8 mouse cellular contexts compared by ENCODE assay signal in the genomic region with DNA sequence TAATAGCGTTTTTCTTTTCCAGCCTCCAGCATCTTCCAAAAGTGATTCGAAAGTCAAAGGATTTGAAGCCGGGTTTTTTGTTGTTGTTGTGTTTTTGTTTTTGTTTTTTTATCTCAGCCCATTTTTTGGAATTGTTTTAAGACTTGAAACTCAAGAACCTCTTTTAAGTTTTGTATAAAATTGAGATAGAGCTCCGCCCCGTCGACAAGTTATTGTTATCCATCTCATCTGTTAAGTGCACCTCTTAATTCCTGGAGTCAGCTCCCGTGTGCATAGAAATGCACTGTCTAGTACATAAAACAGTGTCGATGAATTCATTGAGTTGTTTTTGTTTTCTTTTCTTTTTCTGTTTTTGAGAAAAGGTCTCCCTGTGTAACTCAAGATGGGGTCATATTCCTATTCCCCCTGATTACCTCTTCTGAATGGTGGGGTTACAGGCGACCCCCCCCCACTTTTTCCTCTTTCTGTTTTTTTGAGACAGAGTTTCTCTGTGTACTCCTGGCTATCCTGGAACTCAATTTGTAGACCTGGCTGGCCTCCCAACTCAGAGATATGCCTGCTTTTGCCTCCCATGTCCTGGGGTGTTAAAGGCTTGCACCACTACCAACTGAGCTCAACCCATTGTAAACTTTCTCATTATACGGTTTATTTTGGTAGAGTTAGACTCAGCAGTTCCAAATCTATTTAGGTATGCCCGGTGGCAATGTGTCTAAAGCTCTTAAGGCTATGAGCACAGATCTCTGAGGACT. TPM values are rescaled to one million over a fixed set of nuclear protein-coding genes. Genes with fewer than 3 reads are reported as not detected.
DNase-seq lines count a peak whose midpoint lies in the region; ATAC-seq and TF ChIP-seq lines count a peak whose summit lies in the region.

No protein-coding gene starts in this region.

- 9% methylated on average over 11 of the region's 11 CpGs for WGBS in kidney, postnatal 0 days
- 4% methylated on average over 11 of the region's 11 CpGs for WGBS in forebrain, embryonic 16.5 days
- WGBS in limb, embryonic 13.5 days, result 12% methylated on average over 11 of the region's 11 CpGs
- 12% methylated on average over 11 of the region's 11 CpGs for WGBS in stomach, embryonic 15.5 days

- peak; percentile 33 for DNase-seq in kidney, postnatal 0 days (ENCODE audit: low spot score)
- DNase-seq in kidney, postnatal 10 days, result no peak
- DNase-seq in brain, adult 2 months (ENCODE audit: low read depth, low spot score), result peak; percentile 12
- DNase-seq in gastrocnemius, adult 18-20 months (ENCODE audit: low spot score), result no peak

- H3K9ac ChIP-seq in kidney, postnatal 0 days (ENCODE audit: low read depth, low read length), result peak overlapping the region; percentile 66
- peak overlapping the region; percentile 92 for H3K9ac ChIP-seq in forebrain, embryonic 16.5 days (replicated peaks; ENCODE audit: low read depth, low read length)
- H3K9ac ChIP-seq in limb, embryonic 13.5 days, result peak overlapping the region; percentile 84
- peak overlapping the region; percentile 73; the same call in 1 of the 2 replicates for H3K9ac ChIP-seq in stomach, embryonic 15.5 days

- H3K4me1 ChIP-seq in kidney, postnatal 0 days (replicated peaks; ENCODE audit: insufficient read depth, low read length), result no peaks in the 10 kb centered on the region; the same call in 1 of the 2 replicates
- H3K4me1 ChIP-seq in forebrain, embryonic 16.5 days (replicated peaks; ENCODE audit: control insufficient read depth, insufficient read depth, low read length), result peaks cover 10% of the 10 kb centered on the region
- H3K4me1 ChIP-seq in limb, embryonic 13.5 days, result peaks cover 14% of the 10 kb centered on the region
- peaks cover 4% of the 10 kb centered on the region; the same call in 1 of the 2 replicates for H3K4me1 ChIP-seq in stomach, embryonic 15.5 days

- no peaks in the 10 kb centered on the region for H3K36me3 ChIP-seq in kidney, postnatal 0 days (ENCODE audit: insufficient read depth, low read length)
- no peaks in the 10 kb centered on the region for H3K36me3 ChIP-seq in forebrain, embryonic 16.5 days (ENCODE audit: control insufficient read depth, insufficient read depth)
- H3K36me3 ChIP-seq in limb, embryonic 13.5 days, result peaks cover 3% of the 10 kb centered on the region; the same call in 1 of the 2 replicates
- no peaks in the 10 kb centered on the region for H3K36me3 ChIP-seq in stomach, embryonic 15.5 days

- H3K4me3 ChIP-seq in kidney, postnatal 0 days (replicated peaks; ENCODE audit: low read depth, low read length), result peak overlapping the region; percentile 85
- H3K4me3 ChIP-seq in forebrain, embryonic 16.5 days (replicated peaks; ENCODE audit: low read length), result peak overlapping the region; percentile 98
- peak overlapping the region; percentile 79 for H3K4me3 ChIP-seq in limb, embryonic 13.5 days
- peak overlapping the region; percentile 86 for H3K4me3 ChIP-seq in stomach, embryonic 15.5 days (replicated peaks)

- H3K27me3 ChIP-seq in kidney, postnatal 0 days (ENCODE audit: insufficient read depth, low read length), result no peaks in the 10 kb centered on the region
- no peaks in the 10 kb centered on the region for H3K27me3 ChIP-seq in forebrain, embryonic 16.5 days (replicated peaks; ENCODE audit: control insufficient read depth, insufficient read depth, low read length)
- H3K27me3 ChIP-seq in limb, embryonic 13.5 days, result no peaks in the 10 kb centered on the region
- no peaks in the 10 kb centered on the region for H3K27me3 ChIP-seq in stomach, embryonic 15.5 days (replicated peaks)

- H3K9me3 ChIP-seq in kidney, postnatal 0 days (replicated peaks; ENCODE audit: low read length), result no peaks in the 10 kb centered on the region
- H3K9me3 ChIP-seq in forebrain, embryonic 16.5 days (ENCODE audit: control insufficient read depth, low read length), result no peaks in the 10 kb centered on the region
- H3K9me3 ChIP-seq in limb, embryonic 13.5 days, result no peaks in the 10 kb centered on the region
- H3K9me3 ChIP-seq in stomach, embryonic 15.5 days, result no peaks in the 10 kb centered on the region

- no peak for TF ChIP-seq CTCF in kidney, postnatal 0 days (IDR thresholded peaks at IDR 0.05; ENCODE audit: low read depth)

- H3K4me2 ChIP-seq in kidney, postnatal 0 days (ENCODE audit: low read length), result peak overlapping the region; percentile 53
- peak overlapping the region; percentile 63 for H3K4me2 ChIP-seq in forebrain, embryonic 16.5 days (ENCODE audit: low read length)
- peak overlapping the region; percentile 66 for H3K4me2 ChIP-seq in limb, embryonic 13.5 days (replicated peaks)
- peak overlapping the region; percentile 51 for H3K4me2 ChIP-seq in stomach, embryonic 15.5 days

- H3K27ac ChIP-seq in kidney, postnatal 0 days, result peak overlapping the region; percentile 91
- H3K27ac ChIP-seq in forebrain, embryonic 16.5 days (ENCODE audit: low read length), result peak overlapping the region; percentile 98
- peak overlapping the region; percentile 93; the same call in 1 of the 2 replicates for H3K27ac ChIP-seq in limb, embryonic 13.5 days
- H3K27ac ChIP-seq in stomach, embryonic 15.5 days, result peak overlapping the region; percentile 94

- ATAC-seq in kidney, postnatal 0 days (replicated peaks; ENCODE audit: low FRiP score, low read depth), result no peak
- ATAC-seq in forebrain, embryonic 16.5 days, result 0 out of 2 replicates have a peak, but pooled peaks have one; percentile 11
- no peak for ATAC-seq in limb, embryonic 13.5 days (ENCODE audit: low FRiP score, low read depth)
- ATAC-seq in stomach, embryonic 15.5 days (ENCODE audit: insufficient read depth, low FRiP score, low read depth), result no peak
- no peak for ATAC-seq in megakaryocyte progenitor cell, adult 5-6 weeks (replicated peaks; ENCODE audit: poor library complexity)

RNA-seq across cellular contexts. Expression of a gene that starts 28.2 kb away (rescaled TPM):
- polyA plus RNA-seq in kidney, postnatal 0 days (2015; fragmentation: Nextera tagmentation; extraction: Ambion mirVana), result 24.0 and 26.4 TPM in 2 replicates
- polyA plus RNA-seq in forebrain, embryonic 16.5 days (2015; fragmentation: Nextera tagmentation; extraction: Ambion mirVana), result 59.9 and 60.2 TPM in 2 replicates
- polyA plus RNA-seq in limb, embryonic 13.5 days (2015; fragmentation: Nextera tagmentation; extraction: Ambion mirVana), result 46.6 and 47.5 TPM in 2 replicates
- polyA plus RNA-seq in stomach, embryonic 15.5 days (2015; fragmentation: Nextera tagmentation; extraction: Ambion mirVana), result 28.5 and 29.4 TPM in 2 replicates
- total RNA-seq in megakaryocyte progenitor cell, adult 5-6 weeks (2015), result 21.0 and 32.8 TPM in 2 replicates
- 15.0 and 25.4 TPM in 2 replicates for total RNA-seq in megakaryocyte progenitor cell, adult 5-6 weeks (2017)
- 10 to 100 TPM in 1 of 2 experiments, 1 to 10 TPM in 1; 7.2 to 10.0 TPM for total RNA-seq in gastrocnemius, adult 18-20 months (2021)

RNA-seq across cellular contexts. Expression of a gene that starts 38.7 kb away (rescaled TPM):
- 27.5 and 28.9 TPM in 2 replicates for polyA plus RNA-seq in kidney, postnatal 0 days (2015; fragmentation: Nextera tagmentation; extraction: Ambion mirVana)
- polyA plus RNA-seq in forebrain, embryonic 16.5 days (2015; fragmentation: Nextera tagmentation; extraction: Ambion mirVana), result 27.1 and 27.4 TPM in 2 replicates
- 28.0 and 28.6 TPM in 2 replicates for polyA plus RNA-seq in limb, embryonic 13.5 days (2015; fragmentation: Nextera tagmentation; extraction: Ambion mirVana)
- 28.0 and 28.1 TPM in 2 replicates for polyA plus RNA-seq in stomach, embryonic 15.5 days (2015; fragmentation: Nextera tagmentation; extraction: Ambion mirVana)
- total RNA-seq in megakaryocyte progenitor cell, adult 5-6 weeks (2015), result 35.8 and 37.3 TPM in 2 replicates
- total RNA-seq in megakaryocyte progenitor cell, adult 5-6 weeks (2017), result 36.1 and 44.1 TPM in 2 replicates
- 1 to 10 TPM; 8.3 to 9.6 TPM for total RNA-seq in gastrocnemius, adult 18-20 months (2021)

RNA-seq across cellular contexts. Expression of a gene that starts 46.8 kb away (rescaled TPM):
- polyA plus RNA-seq in kidney, postnatal 0 days (2015; fragmentation: Nextera tagmentation; extraction: Ambion mirVana), result 201 and 204 TPM in 2 replicates
- polyA plus RNA-seq in forebrain, embryonic 16.5 days (2015; fragmentation: Nextera tagmentation; extraction: Ambion mirVana), result 230 and 262 TPM in 2 replicates
- polyA plus RNA-seq in limb, embryonic 13.5 days (2015; fragmentation: Nextera tagmentation; extraction: Ambion mirVana), result 264 and 269 TPM in 2 replicates
- polyA plus RNA-seq in stomach, embryonic 15.5 days (2015; fragmentation: Nextera tagmentation; extraction: Ambion mirVana), result 222 and 227 TPM in 2 replicates
- 99.7 and 101 TPM in 2 replicates for total RNA-seq in megakaryocyte progenitor cell, adult 5-6 weeks (2015)
- total RNA-seq in megakaryocyte progenitor cell, adult 5-6 weeks (2017), result 129 and 133 TPM in 2 replicates
- 10 to 100 TPM; 56.6 to 57.2 TPM for total RNA-seq in gastrocnemius, adult 18-20 months (2021)

Comparison
In these comparisons a context has a peak if more than half of its experiments do, and no peak if none do; other contexts are left out.
1. DNase-seq: peak in kidney, postnatal 0 days (single experiment) and brain, adult 2 months (single experiment); none in kidney, postnatal 10 days (single experiment) and gastrocnemius, adult 18-20 months (single experiment).
2. Peak in every context shown above with its lines, with median percentiles within 50 percentile points of each other: H3K27ac ChIP-seq, H3K4me2 ChIP-seq, H3K4me3 ChIP-seq and H3K9ac ChIP-seq.